Mouse (Mus musculus) ES-E14 (cell line): ENCODE data around the gene Zbtb7a.

Experiments used
- CHD2 ChIP-seq: IDR thresholded peaks from 2 replicates; pipeline ENCODE4 v1.6.1; 2014; ENCODE audit warnings: mild to moderate bottlenecking, low read depth, low read length, inconsistent platforms
- HCFC1 ChIP-seq: IDR thresholded peaks from 2 replicates; pipeline ENCODE4 v1.6.1; 2012; ENCODE audit warnings: low read length, inconsistent platforms, borderline replicate concordance; ENCODE audit not compliant: insufficient read depth
- MAFK ChIP-seq: IDR thresholded peaks from 2 replicates; pipeline ENCODE4 v1.6.1; 2014; ENCODE audit warnings: mild to moderate bottlenecking, low read depth, low read length, inconsistent platforms; ENCODE audit not compliant: insufficient read depth
- ZC3H11A ChIP-seq: IDR thresholded peaks from 2 replicates; pipeline ENCODE4 v1.6.1; 2012; ENCODE audit warnings: low read depth, mild to moderate bottlenecking, inconsistent platforms, low read length, borderline replicate concordance
- ZNF384 ChIP-seq: IDR thresholded peaks from 2 replicates; pipeline ENCODE4 v1.6.1; 2012; ENCODE audit warnings: low read depth, low read length, inconsistent platforms

GRCm38 (mm10) chr10:81145778-81146177 lies 10.8 kb downstream of the Zbtb7a start:
- TF ChIP-seq ZC3H11A: no peak
- TF ChIP-seq ZNF384: no peak
- no peak for TF ChIP-seq HCFC1
- TF ChIP-seq MAFK: no peak
- no peak for TF ChIP-seq CHD2
